Mouse (Mus musculus) erythroblast, embryonic 14.5 days (primary cell): Measurements from ENCODE around the gene Alad.

Source experiments
- GATA1 ChIP-seq: IDR thresholded peaks from 2 replicates; pipeline ENCODE4 v1.6.1; 2012; ENCODE audit warnings: low read length, inconsistent platforms, mixed read lengths
- TAL1 ChIP-seq: IDR thresholded peaks from 3 replicates; pipeline ENCODE4 v1.6.1; 2012; ENCODE audit warnings: low read length, inconsistent platforms, mixed read lengths

DNA sequence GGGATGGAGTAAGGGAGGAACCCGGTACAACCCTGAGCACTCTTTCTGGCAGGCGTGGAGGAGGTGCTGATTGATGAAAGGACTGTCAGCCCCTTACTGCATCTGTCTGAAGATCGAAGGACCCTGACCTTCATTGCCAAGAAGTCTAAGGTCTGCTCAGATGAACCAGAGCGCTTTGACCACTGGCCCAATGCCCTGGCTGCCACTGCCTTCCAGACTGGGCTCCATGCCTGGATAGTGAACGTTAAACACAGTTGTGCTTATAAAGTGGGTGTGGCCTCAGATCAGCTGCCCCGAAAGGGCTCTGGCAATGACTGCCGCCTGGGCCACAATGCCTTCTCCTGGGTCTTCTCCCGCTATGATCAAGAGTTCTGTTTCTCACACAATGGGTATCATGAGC, 23.8 kb downstream of the Alad start:
- TF ChIP-seq GATA1 (no peak), TAL1 (no peak)
